In the genomic region with DNA sequence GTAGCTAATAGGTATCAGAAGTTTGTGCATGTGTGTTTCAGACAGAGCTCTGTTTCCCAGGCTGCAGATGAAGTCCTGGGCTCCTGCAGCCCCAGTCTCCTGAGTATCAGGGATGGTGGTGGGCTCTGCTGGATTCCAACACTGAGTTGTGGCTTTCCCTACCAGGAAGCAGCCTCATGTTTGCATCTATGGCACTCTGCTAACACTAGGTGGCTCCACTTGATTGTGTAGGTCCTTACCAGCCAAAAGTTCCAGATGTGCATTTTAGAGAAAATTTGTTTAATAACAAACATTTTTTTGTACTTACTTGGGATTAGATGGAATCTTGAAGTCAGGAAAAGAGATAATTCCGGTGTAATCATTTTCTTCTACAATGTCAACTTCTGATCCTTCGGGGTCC, we compare ENCODE assay signal across 8 mouse cellular contexts. TPM values are rescaled to one million over a fixed set of nuclear protein-coding genes. Genes with fewer than 3 reads are reported as not detected.
A peak's percentile ranks its signal among the peaks of the same experiment; 100 is the strongest.
DNase-seq lines count a peak whose midpoint lies in the region; ATAC-seq and TF ChIP-seq lines count a peak whose summit lies in the region.

No protein-coding gene starts in this region.

- ATAC-seq in kidney, embryonic 14.5 days (ENCODE audit: low FRiP score, low TSS enrichment) = no peak

- H3K27ac ChIP-seq in kidney, embryonic 14.5 days (ENCODE audit: low read depth, low read length) = no peak overlapping the region
- H3K27ac ChIP-seq in ES-Bruce4 (ENCODE audit: insufficient read depth, low read length) = no peak overlapping the region

- peak; percentile 50 for DNase-seq in kidney, adult 9 months
- peak; percentile 46 for DNase-seq in adrenal gland, postnatal 14 days
- DNase-seq in heart, postnatal 4 days = peak; percentile 33
- peak; percentile 73 for DNase-seq in naive thymus-derived CD4-positive, alpha-beta T cell, adult 2 months (ENCODE audit: low read depth)
- DNase-seq in urinary bladder, postnatal 10 days (ENCODE audit: low spot score) = no peak
- DNase-seq in cerebellum, adult 11-12 months = no peak

- peaks cover 5% of the 10 kb centered on the region; the same call in 1 of the 2 replicates for H3K9me3 ChIP-seq in kidney, embryonic 14.5 days (ENCODE audit: control insufficient read depth, low read length)
- H3K9me3 ChIP-seq in ES-Bruce4 (replicated peaks; ENCODE audit: control insufficient read depth, insufficient read depth, low read length, poor library complexity, severe bottlenecking) = no peaks in the 10 kb centered on the region

- no peak overlapping the region for H3K9ac ChIP-seq in kidney, embryonic 14.5 days (ENCODE audit: low read depth, low read length)
- H3K9ac ChIP-seq in ES-Bruce4 (ENCODE audit: low read depth, poor library complexity, severe bottlenecking) = no peak overlapping the region

- no peaks in the 10 kb centered on the region for H3K36me3 ChIP-seq in kidney, embryonic 14.5 days (ENCODE audit: control insufficient read depth, insufficient read depth, low read length)
- H3K36me3 ChIP-seq in ES-Bruce4 (ENCODE audit: control insufficient read depth, insufficient read depth, low read length, poor library complexity, severe bottlenecking) = no peaks in the 10 kb centered on the region

- H3K27me3 ChIP-seq in kidney, embryonic 14.5 days (ENCODE audit: control insufficient read depth, insufficient read depth, low read length) = no peaks in the 10 kb centered on the region
- H3K27me3 ChIP-seq in ES-Bruce4 (ENCODE audit: control insufficient read depth, insufficient read depth, low read length, poor library complexity, severe bottlenecking) = no peaks in the 10 kb centered on the region

- TF ChIP-seq CTCF in ES-Bruce4 (IDR thresholded peaks at IDR 0.05; ENCODE audit: low read depth, low read length) = peak; percentile 43

- no peak for TF ChIP-seq EP300 in ES-Bruce4 (IDR thresholded peaks at IDR 0.05; ENCODE audit: insufficient read depth, low read depth, low read length)

- no peak overlapping the region for H3K4me2 ChIP-seq in kidney, embryonic 14.5 days (replicated peaks; ENCODE audit: low read depth, low read length)

- H3K4me3 ChIP-seq in kidney, embryonic 14.5 days (ENCODE audit: low read length) = no peak overlapping the region
- H3K4me3 ChIP-seq in ES-Bruce4 (ENCODE audit: low read depth, low read length) = no peak overlapping the region

- no peaks in the 10 kb centered on the region for H3K4me1 ChIP-seq in kidney, embryonic 14.5 days (ENCODE audit: control insufficient read depth, insufficient read depth, low read length)
- H3K4me1 ChIP-seq in ES-Bruce4 (ENCODE audit: control insufficient read depth, insufficient read depth, low read length) = no peaks in the 10 kb centered on the region

- WGBS in kidney, embryonic 14.5 days = 77% methylated on average over 2 of the region's 2 CpGs

- no peak for TF ChIP-seq POLR2A in ES-Bruce4 (IDR thresholded peaks at IDR 0.05; ENCODE audit: insufficient read depth, low read length)

RNA-seq across cellular contexts. Expression of a gene that starts 16.3 kb away (rescaled TPM):
- polyA plus RNA-seq in kidney, embryonic 14.5 days (2014; fragmentation: Nextera tagmentation; extraction: Ambion mirVana) = 0.31 and 0.43 TPM in 2 replicates
- not detected in 2 replicates for polyA plus RNA-seq in ES-Bruce4 (2011; ENCODE audit: insufficient read depth, insufficient read length, low read depth, missing spikeins)
- 4.0 and 46.1 TPM in 2 replicates for total RNA-seq in adrenal gland, postnatal 14 days (2021)
- total RNA-seq in heart, postnatal 4 days (2021) = under 1 TPM in 1 of 2 experiments, not detected in 1; 0.07 TPM

RNA-seq across cellular contexts. Expression of a gene that starts 56.4 kb away (rescaled TPM):
- polyA plus RNA-seq in kidney, embryonic 14.5 days (2014; fragmentation: Nextera tagmentation; extraction: Ambion mirVana) = 0.24 TPM in 1 of 2 replicates, not detected in the other
- polyA plus RNA-seq in ES-Bruce4 (2011; ENCODE audit: insufficient read depth, insufficient read length, low read depth, missing spikeins) = 0.93 and 1.3 TPM in 2 replicates
- 2.4 and 37.8 TPM in 2 replicates for total RNA-seq in adrenal gland, postnatal 14 days (2021)
- under 1 TPM; 0.16 to 0.21 TPM for total RNA-seq in heart, postnatal 4 days (2021)

Comparison
In these comparisons a context has a peak if more than half of its experiments do, and no peak if none do; other contexts are left out.
1. DNase-seq: peak in kidney, adult 9 months (single experiment), adrenal gland, postnatal 14 days (single experiment), heart, postnatal 4 days (single experiment) and naive thymus-derived CD4-positive, alpha-beta T cell, adult 2 months (single experiment); none in urinary bladder, postnatal 10 days (single experiment) and cerebellum, adult 11-12 months (single experiment).